Mouse (Mus musculus) forebrain, embryonic 16.5 days (tissue): ENCODE data around the gene Zc3h7b. TPM values are rescaled to one million over a fixed set of nuclear protein-coding genes. Genes with fewer than 3 reads are reported as not detected.

ENCODE experiments used
- ATAC-seq: fragments of 200-750 bp; cut with Nextera tagmentation; 2 replicates; pipeline ENCODE4 v1.8.0; 2017; ENCODE audit warnings: mild to moderate bottlenecking, moderate library complexity
- H3K27ac ChIP-seq: fragments of 300-500 bp; sonication (generic); 2 replicates; pipeline ENCODE4 v1.5.1; 2014; ENCODE audit warnings: low read length, control low read depth
- H3K27me3 ChIP-seq: fragments of 300-500 bp; sonication (generic); replicated peaks from 2 replicates; pipeline ENCODE4 v1.6.1; 2014; ENCODE audit warnings: low read length; ENCODE audit not compliant: control insufficient read depth, insufficient read depth
- H3K36me3 ChIP-seq: fragments of 300-500 bp; sonication (generic); 2 replicates; pipeline ENCODE4 v1.6.1; 2014; ENCODE audit not compliant: control insufficient read depth, insufficient read depth
- H3K4me1 ChIP-seq: fragments of 300-500 bp; sonication (generic); replicated peaks from 2 replicates; pipeline ENCODE4 v1.6.1; 2014; ENCODE audit warnings: low read length; ENCODE audit not compliant: control insufficient read depth, insufficient read depth
- H3K4me2 ChIP-seq: fragments of 300-500 bp; sonication (generic); 2 replicates; pipeline ENCODE4 v1.6.1; 2014; ENCODE audit warnings: mild to moderate bottlenecking, low read length, control low read depth
- H3K4me3 ChIP-seq: fragments of 300-500 bp; sonication (generic); replicated peaks from 2 replicates; pipeline ENCODE4 v1.5.1; 2014; ENCODE audit warnings: mild to moderate bottlenecking, low read length, control low read depth
- H3K9ac ChIP-seq: fragments of 300-500 bp; sonication (generic); replicated peaks from 2 replicates; pipeline ENCODE4 v1.6.1; 2014; ENCODE audit warnings: low read depth, low read length, control low read depth
- H3K9me3 ChIP-seq: fragments of 300-500 bp; sonication (generic); 2 replicates; pipeline ENCODE4 v1.6.1; 2016; ENCODE audit warnings: low read length; ENCODE audit not compliant: control insufficient read depth
- WGBS: fragments of 180-500 bp; shearing (Covaris S2); extraction: QIAGEN DNeasy Blood & Tissue Kit; methylation state at CpG from one replicate; pipeline ENCODE4 v1.1.7; 2014; 5-methylcytosine and 5-hydroxymethylcytosine counted together
- polyA plus RNA-seq: library from polyadenylated mRNA; unstranded; fragments of >200 nt; fragmentation: Nextera tagmentation; extraction: Ambion mirVana; gene quantifications from 2 replicates; pipeline ENCODE4 v1.2.1, GENCODE M21; 2015

Zc3h7b gene
- polyA plus RNA-seq, 1 experiment from 2014 or later: 59.1 TPM

GRCm38 (mm10) chr15:81813986-81814705, 69.3 kb downstream of the Zc3h7b start:
- Histone ChIP-seq H3K4me3 (no peak overlapping the region), H3K4me2 (no peak overlapping the region), H3K27ac (no peak overlapping the region), H3K27me3 (no peaks in the 10 kb centered on the region), H3K9ac (no peak overlapping the region), H3K9me3 (no peaks in the 10 kb centered on the region), H3K36me3 (peaks cover 27% of the 10 kb centered on the region), H3K4me1 (peaks cover 33% of the 10 kb centered on the region)
- no peak for ATAC-seq
- WGBS: 42% methylated on average over 5 of the region's 5 CpGs

- WGBS: 81% methylated on average over 12 of the region's 12 CpGs
- peaks cover 30% of the 10 kb centered on the region for H3K36me3 ChIP-seq
- H3K4me1 ChIP-seq: peaks cover 29% of the 10 kb centered on the region
- H3K27ac ChIP-seq: no peak overlapping the region
- H3K9me3 ChIP-seq: no peaks in the 10 kb centered on the region
- no peak overlapping the region for H3K9ac ChIP-seq
- no peak overlapping the region for H3K4me2 ChIP-seq
- no peaks in the 10 kb centered on the region for H3K27me3 ChIP-seq
- no peak overlapping the region for H3K4me3 ChIP-seq
- no peak for ATAC-seq
These were observed 70.0 kb downstream of the Zc3h7b start for GRCm38 (mm10) chr15:81814716-81815370.

- Histone ChIP-seq H3K9ac (no peak overlapping the region), H3K27me3 (no peaks in the 10 kb centered on the region), H3K4me1 (peaks cover 6% of the 10 kb centered on the region), H3K36me3 (peaks cover 40% of the 10 kb centered on the region), H3K4me2 (no peak overlapping the region), H3K4me3 (no peak overlapping the region), H3K27ac (no peak overlapping the region), H3K9me3 (no peaks in the 10 kb centered on the region)
- WGBS: 90% methylated on average over 3 of the region's 3 CpGs
- no peak for ATAC-seq
These were observed 73.5 kb downstream of the Zc3h7b start for GRCm38 (mm10) chr15:81818404-81818803.

- H3K36me3 ChIP-seq: peaks cover 37% of the 10 kb centered on the region
- no peak overlapping the region for H3K9ac ChIP-seq
- H3K27ac ChIP-seq: no peak overlapping the region
- no peaks in the 10 kb centered on the region for H3K9me3 ChIP-seq
- H3K4me2 ChIP-seq: no peak overlapping the region
- no peak overlapping the region for H3K4me3 ChIP-seq
- H3K27me3 ChIP-seq: no peaks in the 10 kb centered on the region
- WGBS: 94% methylated on average over 3 of the region's 3 CpGs
- no peaks in the 10 kb centered on the region for H3K4me1 ChIP-seq
- ATAC-seq: no peak
These were observed 77.8 kb downstream of the Zc3h7b start for GRCm38 (mm10) chr15:81822631-81823030.

- 77% methylated on average over 3 of the region's 3 CpGs for WGBS
- Histone ChIP-seq H3K27ac (no peak overlapping the region), H3K9me3 (no peaks in the 10 kb centered on the region), H3K9ac (no peak overlapping the region), H3K4me3 (no peak overlapping the region), H3K36me3 (peaks cover 27% of the 10 kb centered on the region), H3K4me1 (no peaks in the 10 kb centered on the region), H3K4me2 (no peak overlapping the region), H3K27me3 (no peaks in the 10 kb centered on the region)
- ATAC-seq: no peak
These were observed 80.0 kb downstream of the Zc3h7b start for GRCm38 (mm10) chr15:81824832-81825231.

GRCm38 (mm10) chr15:81828426-81829207, 83.8 kb downstream of the Zc3h7b start:
- peaks cover 16% of the 10 kb centered on the region for H3K36me3 ChIP-seq
- H3K27me3 ChIP-seq: no peaks in the 10 kb centered on the region
- H3K9ac ChIP-seq: no peak overlapping the region
- H3K9me3 ChIP-seq: no peaks in the 10 kb centered on the region
- H3K4me1 ChIP-seq: peaks cover 3% of the 10 kb centered on the region; the same call in 1 of the 2 replicates
- 92% methylated on average over 7 of the region's 7 CpGs for WGBS
- ATAC-seq: no peak
- no peak overlapping the region for H3K4me3 ChIP-seq
- H3K4me2 ChIP-seq: no peak overlapping the region
- H3K27ac ChIP-seq: no peak overlapping the region

GRCm38 (mm10) chr15:81829208-81829580, 84.3 kb downstream of the Zc3h7b start:
- H3K27ac ChIP-seq: no peak overlapping the region
- no peak overlapping the region for H3K9ac ChIP-seq
- H3K27me3 ChIP-seq: no peaks in the 10 kb centered on the region
- 75% methylated on average over 2 of the region's 2 CpGs for WGBS
- H3K4me1 ChIP-seq: peaks cover 3% of the 10 kb centered on the region; the same call in 1 of the 2 replicates
- no peak overlapping the region for H3K4me3 ChIP-seq
- peaks cover 16% of the 10 kb centered on the region for H3K36me3 ChIP-seq
- H3K4me2 ChIP-seq: no peak overlapping the region
- ATAC-seq: no peak
- no peaks in the 10 kb centered on the region for H3K9me3 ChIP-seq

- WGBS: 89% methylated on average over 4 of the region's 4 CpGs
These were observed 85.7 kb downstream of the Zc3h7b start for GRCm38 (mm10) chr15:81830530-81830929.

More at GRCm38 (mm10) chr15:81830530-81830929, 85.7 kb downstream of the Zc3h7b start:
- Histone ChIP-seq H3K4me3 (no peak overlapping the region), H3K4me1 (peaks cover 3% of the 10 kb centered on the region; the same call in 1 of the 2 replicates), H3K9me3 (no peaks in the 10 kb centered on the region), H3K27ac (no peak overlapping the region), H3K36me3 (peaks cover 8% of the 10 kb centered on the region), H3K27me3 (no peaks in the 10 kb centered on the region), H3K4me2 (no peak overlapping the region), H3K9ac (no peak overlapping the region)
- ATAC-seq: no peak
